Mouse (Mus musculus) CH12.LX (cell line): ENCODE results near the gene 4930469K13Rik.
"Not testable (repeated sequence)": the region's sequence is repeated elsewhere in the genome, so short reads cannot be mapped to it uniquely, and the experiment has no call there.

Experiments
- CTCF ChIP-seq, 2 experiments: IDR thresholded peaks in 1 of 2; conservative IDR thresholded peaks in 1 of 2; 2 replicates each; pipeline ENCODE4 v1.5.1; 2011 to 2012; ENCODE audit warnings: low read depth in 2 of 2, low read length in 2 of 2, improper control_type of control experiment in 1 of 2, inconsistent platforms in 1 of 2, mild to moderate bottlenecking in 1 of 2, moderate library complexity in 1 of 2
- EP300 ChIP-seq: IDR thresholded peaks from 2 replicates; pipeline ENCODE4 v1.6.1; 2011; ENCODE audit warnings: low read length, improper control_type of control experiment
- POLR2A ChIP-seq: IDR thresholded peaks from 2 replicates; pipeline ENCODE4 v1.6.1; 2011; ENCODE audit warnings: low read depth, mild to moderate bottlenecking, improper control_type of control experiment, low read length

GRCm38 (mm10) chr11:34125727-34126126 is 27.4 kb upstream of the 4930469K13Rik start:
- not testable (repeated sequence) for TF ChIP-seq CTCF (conservative IDR thresholded peaks at IDR 0.05 in 1 of 2, IDR thresholded peaks at IDR 0.05 in 1 of 2; ENCODE audit: low read depth in 2 of 2, low read length in 2 of 2); POLR2A; EP300
